Mouse (Mus musculus) layer of hippocampus, postnatal 10 days (tissue): ENCODE data around the gene Ly6c2. TPM values are rescaled to one million over a fixed set of nuclear protein-coding genes. Genes with fewer than 3 reads are reported as not detected.
"Not testable (repeated sequence)": the region's sequence is repeated elsewhere in the genome, so short reads cannot be mapped to it uniquely, and the experiment has no call there.

ENCODE experiments used
- DNase-seq, 2 experiments: peaks; one replicate each; pipeline ENCODE4 v3.0.0; 2021; ENCODE audit warnings: low spot score in 2 of 2
- long read RNA-seq: library from polyadenylated mRNA; stranded (forward); transcript quantifications from one replicate; pipeline ENCODE4 v2.0.0, GENCODE M21; 2023
- total RNA-seq, 2 experiments: library from RNA; stranded (reverse); gene quantifications; 2 replicates each; pipeline ENCODE4 v1.2.3; 2021

Ly6c2 gene
- total RNA-seq: 1 to 10 TPM in 1 of 2 experiments, under 1 TPM in 1; 0.57 to 1.8 TPM
- long read RNA-seq: 0 reads

- not testable (repeated sequence) for DNase-seq
Observed at GRCm38 (mm10) chr15:75111861-75112630, at the start of gene Ly6c2. TSS of gene Ly6c2 (minus strand) at chr15:75111970.

- DNase-seq: no peak
Observed at GRCm38 (mm10) chr15:75157646-75158045, 45.9 kb upstream of the Ly6c2 start.

- no peak for DNase-seq
Observed at GRCm38 (mm10) chr15:75154940-75155339, 43.2 kb upstream of the Ly6c2 start, which contains the start of gene Ly6g. TSS of gene Ly6g (plus strand) at chr15:75155240.

DNA sequence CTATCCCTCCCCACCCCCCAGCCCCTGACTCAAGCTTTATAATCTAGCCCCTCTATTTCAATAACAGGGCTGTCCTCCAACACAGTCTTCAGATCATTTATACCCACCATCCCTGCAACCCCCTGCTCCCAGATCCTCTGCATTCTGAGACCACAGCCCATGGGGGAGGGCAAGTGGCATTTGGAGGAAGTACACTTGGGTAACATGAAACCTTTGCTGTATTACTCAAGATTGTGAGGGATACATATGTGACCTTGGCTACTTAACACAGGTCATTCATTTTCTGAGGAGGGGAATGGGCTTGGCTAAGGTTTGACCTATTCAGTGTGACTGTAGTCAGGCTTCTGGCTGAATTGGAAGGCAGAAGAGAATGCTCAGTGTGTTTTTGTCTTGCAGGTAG, 41.3 kb upstream of the Ly6c2 start:
- no peak for DNase-seq

DNA sequence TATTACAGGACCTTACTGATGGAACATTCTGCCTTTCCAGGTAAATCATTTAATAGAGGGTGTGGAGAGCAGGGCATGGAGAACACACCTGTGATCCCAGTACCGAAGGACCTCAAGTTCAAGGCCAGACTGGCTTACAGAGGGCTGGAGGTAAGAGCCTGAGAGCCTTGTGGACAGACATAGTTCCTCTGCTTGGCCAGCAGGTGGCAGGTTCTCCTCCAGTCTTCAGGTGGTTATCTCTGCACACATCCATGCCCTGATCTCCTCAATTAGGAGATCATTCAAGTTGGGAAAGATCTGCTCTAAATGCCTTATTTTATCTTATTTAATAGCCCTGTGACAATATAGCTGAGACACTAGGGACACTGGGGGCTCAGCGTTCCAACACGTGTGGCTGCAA, 32.0 kb upstream of the Ly6c2 start:
- DNase-seq: no peak

DNA sequence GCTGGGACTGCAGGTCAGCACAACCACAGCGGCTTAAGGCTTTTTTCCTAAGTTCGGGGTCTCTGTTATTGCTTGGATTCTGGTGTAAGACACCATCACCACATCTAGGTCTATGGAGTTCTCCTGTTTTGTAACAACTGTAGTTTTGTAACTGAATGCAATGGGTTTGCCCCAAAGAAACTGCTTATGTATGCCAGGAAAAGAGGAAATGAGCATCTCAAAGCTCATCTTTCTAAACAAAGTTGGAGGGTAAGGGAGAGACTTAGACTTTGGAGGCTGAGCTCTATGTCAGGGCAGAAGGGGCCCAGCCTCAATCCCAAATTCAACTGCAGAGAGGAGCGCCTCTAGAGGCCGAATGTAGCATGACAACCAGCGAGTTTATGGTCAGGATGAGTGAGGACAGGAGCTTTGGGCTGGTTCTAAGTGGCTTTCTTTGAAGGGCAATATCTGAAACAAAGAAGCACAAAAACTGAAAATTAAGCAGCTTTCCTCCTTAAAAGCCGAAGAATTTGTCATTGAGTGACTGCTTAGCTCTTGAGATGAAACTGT, 30.1 kb upstream of the Ly6c2 start:
- DNase-seq: peak; percentile 11 to 21

DNA sequence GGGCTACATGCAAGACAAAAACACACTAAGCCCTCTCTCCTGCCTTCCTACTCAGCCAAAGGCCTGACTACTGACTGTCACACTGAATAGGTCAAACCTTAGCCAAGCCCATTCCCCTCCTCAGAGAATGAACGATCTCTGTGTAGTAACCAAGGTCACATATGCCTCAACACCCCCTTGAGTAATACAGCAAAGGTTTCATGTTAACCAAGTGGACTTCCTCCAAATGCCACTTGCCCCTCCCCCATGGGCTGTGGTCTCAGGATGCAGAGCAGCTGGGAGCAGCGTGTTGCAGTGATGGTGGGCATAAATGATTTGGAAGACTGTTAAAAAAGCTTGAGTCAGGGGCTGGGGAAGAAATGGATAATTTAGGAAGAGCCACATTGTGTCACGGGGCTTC, 26.0 kb upstream of the Ly6c2 start:
- not testable (repeated sequence) for DNase-seq

DNA sequence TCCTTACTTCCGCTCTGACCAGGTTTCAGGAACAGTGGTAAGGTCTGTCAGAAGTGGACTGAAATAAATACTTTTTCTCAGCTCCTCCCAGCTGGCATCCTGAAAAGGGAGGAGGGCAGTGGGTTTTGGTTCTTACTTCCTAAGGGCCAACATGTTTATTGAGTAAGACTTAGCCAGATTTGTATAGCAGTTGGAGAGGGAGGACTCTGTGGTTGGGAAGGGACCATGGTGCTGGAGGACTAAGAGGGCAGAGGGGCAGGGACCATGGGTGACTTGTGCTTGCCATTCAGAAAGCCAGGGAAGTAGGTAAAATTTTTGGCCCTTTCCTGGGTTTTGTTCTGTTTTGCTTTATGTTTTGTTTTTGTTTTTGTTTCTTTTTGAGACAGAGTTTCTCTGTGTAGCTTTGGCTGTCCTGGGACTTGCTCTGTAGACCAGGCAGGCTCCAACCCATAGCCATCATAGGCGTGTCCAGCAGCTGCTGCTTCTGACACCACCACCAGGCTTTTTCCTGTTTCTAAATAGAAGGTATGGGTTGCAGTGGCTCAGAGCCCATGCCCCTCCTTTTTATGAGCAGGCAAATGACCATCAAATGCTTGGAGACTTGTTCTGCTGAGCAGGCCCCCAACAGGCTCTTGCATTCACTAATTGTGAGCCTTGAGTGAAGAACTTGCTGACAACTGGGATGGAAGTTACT, 23.5 kb upstream of the Ly6c2 start:
- DNase-seq: not testable (repeated sequence)

DNA sequence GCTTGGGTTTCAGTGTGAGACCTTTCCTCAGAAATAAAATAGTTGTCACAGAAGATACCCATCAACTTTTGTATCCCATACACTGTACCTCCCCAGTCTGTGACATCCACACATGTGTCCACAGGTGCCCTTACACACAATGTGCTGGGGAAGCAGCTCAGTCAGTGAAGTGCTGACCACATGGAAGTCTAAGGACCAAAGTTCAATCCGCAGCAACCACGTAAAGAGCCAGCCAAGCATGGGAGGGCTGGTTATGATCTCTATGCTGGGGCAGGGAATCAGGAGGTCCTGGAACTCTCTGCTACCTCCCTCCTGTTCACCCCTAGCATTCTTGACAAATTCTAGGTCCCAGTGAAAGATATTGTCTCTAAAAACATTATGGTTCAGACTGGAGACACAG, 20.6 kb upstream of the Ly6c2 start:
- not testable (repeated sequence) for DNase-seq

GRCm38 (mm10) chr15:75120066-75120465, 8.3 kb upstream of the Ly6c2 start:
- peak; percentile 15 to 23 for DNase-seq

- peak; percentile 37 to 45 for DNase-seq
Observed at GRCm38 (mm10) chr15:75118742-75119141, 7.0 kb upstream of the Ly6c2 start.

DNA sequence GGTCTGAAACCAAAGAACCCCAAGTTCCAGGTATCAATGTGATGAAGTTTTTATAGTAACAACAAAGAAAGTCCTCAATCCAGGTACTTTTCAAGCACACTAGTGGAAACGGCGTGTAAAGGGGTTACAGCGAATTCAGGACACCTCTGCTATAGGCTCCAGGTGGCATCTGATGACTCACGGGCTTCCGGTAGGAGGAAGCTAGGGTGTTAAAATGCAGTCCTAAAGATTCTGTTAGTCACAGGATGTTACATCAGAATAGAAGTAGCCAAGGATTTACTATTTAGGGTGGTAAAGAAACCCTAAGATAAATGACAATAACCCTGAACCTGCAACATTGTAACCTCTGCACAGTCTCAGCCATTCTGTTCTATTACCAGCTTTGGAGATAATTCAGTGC, 5.7 kb upstream of the Ly6c2 start:
- DNase-seq: not testable (repeated sequence)

DNA sequence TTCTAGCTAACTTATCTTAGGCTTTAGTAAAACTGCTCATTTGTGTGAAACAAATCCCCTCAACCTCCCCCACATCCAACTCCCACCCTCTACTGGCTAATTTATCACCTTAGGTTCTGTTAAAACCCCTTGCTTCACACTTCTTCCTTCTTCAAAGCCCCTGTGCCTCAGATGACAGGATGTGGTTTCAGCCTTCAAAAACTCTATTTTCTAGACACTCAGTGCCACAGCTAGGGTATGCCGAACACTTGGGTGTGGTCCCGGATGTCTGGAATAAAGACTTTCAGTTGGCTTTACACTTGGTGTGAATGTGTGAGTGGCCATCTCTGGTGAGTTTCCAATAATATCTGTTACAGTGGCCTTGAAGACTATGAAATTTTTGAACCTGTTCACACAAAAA, 4.8 kb upstream of the Ly6c2 start:
- no peak for DNase-seq

DNA sequence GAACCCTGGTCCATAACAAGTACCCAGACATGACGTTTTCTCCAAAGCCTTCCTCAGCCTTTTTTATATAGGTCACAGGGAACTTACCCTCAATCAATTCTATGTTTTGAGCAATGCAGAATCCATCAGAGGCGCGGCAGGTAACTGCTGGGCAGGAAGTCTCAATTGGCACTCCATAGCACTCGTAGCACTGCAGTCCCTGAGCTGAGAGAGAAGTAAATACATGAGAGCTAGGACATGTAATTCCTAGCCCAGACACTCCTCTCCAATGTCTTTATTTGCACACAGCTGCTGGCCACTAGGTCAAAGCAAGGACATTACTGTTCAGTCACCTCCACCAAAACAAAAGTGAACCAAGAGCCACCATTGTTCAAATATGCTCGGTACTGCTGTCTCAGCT, 1.3 kb downstream of the Ly6c2 start:
- DNase-seq: not testable (repeated sequence)

DNA sequence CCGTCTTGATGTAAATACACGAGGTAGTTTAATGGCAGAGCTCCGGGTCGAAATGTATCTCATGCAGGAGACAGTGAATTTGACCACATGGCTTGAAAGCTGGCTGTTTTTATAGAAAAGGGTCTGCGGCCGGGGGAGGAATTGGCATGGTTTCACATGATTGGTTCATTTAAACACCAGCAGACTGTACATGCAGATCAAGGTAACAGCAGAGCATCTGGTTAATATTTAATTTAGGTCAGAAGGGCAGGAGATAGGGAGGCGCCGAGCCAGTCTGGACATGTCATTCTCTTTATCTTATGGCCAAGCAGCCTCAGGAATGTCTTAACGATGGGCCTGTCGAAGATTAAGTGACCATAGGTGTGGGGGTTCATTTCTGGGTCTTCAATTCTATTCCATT, 12.5 kb downstream of the Ly6c2 start:
- DNase-seq: no peak

- peak in 1 of 2 experiments; percentile 15 for DNase-seq
Observed at GRCm38 (mm10) chr15:75088041-75088440, 23.7 kb downstream of the Ly6c2 start.

DNA sequence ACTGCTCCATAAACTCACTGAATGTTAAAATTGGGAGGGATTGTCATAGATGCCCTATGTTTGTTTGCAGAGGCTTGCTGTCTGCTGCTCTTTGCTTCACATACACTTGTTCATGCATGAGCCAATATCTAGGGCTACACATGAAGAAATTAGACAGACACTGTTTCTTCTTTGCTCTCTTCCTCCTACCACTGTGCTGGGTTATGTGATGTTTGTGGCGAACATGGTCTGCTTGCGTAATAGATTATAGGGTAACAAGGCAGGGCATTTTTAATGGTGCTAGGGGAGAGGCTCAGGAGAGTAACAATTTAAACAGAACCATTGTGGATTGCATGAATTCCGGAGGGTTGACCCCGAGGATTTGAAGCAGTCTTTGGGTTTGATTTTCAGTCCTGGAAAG, 41.8 kb downstream of the Ly6c2 start:
- no peak for DNase-seq

GRCm38 (mm10) chr15:75062030-75062574, 49.7 kb downstream of the Ly6c2 start:
- peak; percentile 67 to 68 for DNase-seq

- DNase-seq: peak; percentile 45
Observed at GRCm38 (mm10) chr15:75060505-75060904, 51.3 kb downstream of the Ly6c2 start.
